Mouse (Mus musculus): Measurements from ENCODE around the gene Col18a1.

- no peak for TF ChIP-seq MAFK (IDR thresholded peaks at IDR 0.05; ENCODE audit: insufficient read depth, low read depth, low read length)
- TF ChIP-seq HCFC1 (IDR thresholded peaks at IDR 0.05; ENCODE audit: borderline replicate concordance, insufficient read depth, low read length): no peak
- no peak for TF ChIP-seq ZC3H11A (IDR thresholded peaks at IDR 0.05; ENCODE audit: borderline replicate concordance, low read depth, low read length)
Measured at GRCm38 (mm10) chr10:77103689-77104088, 62.7 kb downstream of the Col18a1 start.

All from ES-E14 (cell line).